Mouse (Mus musculus): ENCODE data around the gene Wrnip1.

- TF ChIP-seq POLR2A (IDR thresholded peaks at IDR 0.05; ENCODE audit: low read depth, low read length): peak; percentile 7
- TF ChIP-seq CTCF (conservative IDR thresholded peaks at IDR 0.05; ENCODE audit: insufficient read depth, insufficient read length, low read depth, low read length): 0 out of 2 replicates have a peak, but pooled peaks have one; percentile 19
Observed at GRCm38 (mm10) chr13:32801693-32802221, at the start of gene Wrnip1.

Data from kidney, adult 2 months (tissue).